Mouse (Mus musculus) neural tube, embryonic 15.5 days (tissue): ENCODE results near the gene Azi2. TPM values are rescaled to one million over a fixed set of nuclear protein-coding genes. Genes with fewer than 3 reads are reported as not detected.
A peak's percentile ranks its signal among the peaks of the same experiment; 100 is the strongest.

Experiments
- ATAC-seq: fragments of 200-750 bp; cut with Nextera tagmentation; 2 replicates; pipeline ENCODE4 v1.8.0; 2017; ENCODE audit warnings: mild to moderate bottlenecking, moderate TSS enrichment, moderate library complexity; ENCODE audit not compliant: low FRiP score
- H3K27ac ChIP-seq: fragments of 300-500 bp; sonication (generic); replicated peaks from 2 replicates; pipeline ENCODE4 v1.5.1; 2015; ENCODE audit warnings: mild to moderate bottlenecking, inconsistent platforms
- H3K27me3 ChIP-seq: fragments of 300-500 bp; sonication (generic); replicated peaks from 2 replicates; pipeline ENCODE4 v1.6.1; 2015; ENCODE audit warnings: inconsistent platforms
- H3K36me3 ChIP-seq: fragments of 300-500 bp; sonication (generic); 2 replicates; pipeline ENCODE4 v1.6.1; 2015; ENCODE audit warnings: inconsistent platforms
- H3K4me1 ChIP-seq: fragments of 300-500 bp; sonication (generic); 2 replicates; pipeline ENCODE4 v1.6.1; 2015; ENCODE audit warnings: inconsistent platforms
- H3K4me2 ChIP-seq: fragments of 300-500 bp; sonication (generic); 2 replicates; pipeline ENCODE4 v1.6.1; 2015; ENCODE audit warnings: inconsistent platforms, mild to moderate bottlenecking, moderate library complexity
- H3K4me3 ChIP-seq: fragments of 300-500 bp; sonication (generic); replicated peaks from 2 replicates; pipeline ENCODE4 v1.5.1; 2015; ENCODE audit warnings: mild to moderate bottlenecking, inconsistent platforms
- H3K9ac ChIP-seq: fragments of 300-500 bp; sonication (generic); replicated peaks from 2 replicates; pipeline ENCODE4 v1.6.1; 2015; ENCODE audit warnings: mild to moderate bottlenecking, inconsistent platforms
- H3K9me3 ChIP-seq: fragments of 300-500 bp; sonication (generic); replicated peaks from 2 replicates; pipeline ENCODE4 v1.6.1; 2016; ENCODE audit warnings: inconsistent platforms
- WGBS: fragments of 180-500 bp; shearing (Covaris S2); methylation state at CpG from one replicate; pipeline ENCODE4 v1.1.7; 2015; ENCODE audit warnings: mixed read lengths; 5-methylcytosine and 5-hydroxymethylcytosine counted together
- polyA plus RNA-seq: library from polyadenylated mRNA; unstranded; fragments of >200 nt; fragmentation: Nextera tagmentation; extraction: Ambion mirVana; gene quantifications from 2 replicates; pipeline ENCODE4 v1.2.1, GENCODE M21; 2015

The Azi2 gene
- 79.7 and 80.8 TPM in 2 replicates for polyA plus RNA-seq

- H3K27me3 ChIP-seq: no peaks in the 10 kb centered on the region
- WGBS: under 1% methylated on average over 80 of the region's 87 CpGs
Measured at GRCm38 (mm10) chr9:118040218-118041021, at the start of gene Azi2. Azi2 (plus strand) TSS chr9:118040499.

GRCm38 (mm10) chr9:117996631-117997030, 43.7 kb upstream of the Azi2 start:
- no peak overlapping the region for H3K9ac ChIP-seq

More at GRCm38 (mm10) chr9:118040218-118041021, at the start of gene Azi2:
- Histone ChIP-seq H3K9ac (peak within 1 kb of the TSS; percentile 86), H3K9me3 (no peaks in the 10 kb centered on the region), H3K4me1 (peaks cover 23% of the 10 kb centered on the region), H3K4me2 (peak within 1 kb of the TSS; percentile 73), H3K36me3 (no peaks in the 10 kb centered on the region), H3K27ac (peak within 1 kb of the TSS; percentile 96), H3K4me3 (peak within 1 kb of the TSS; percentile 86)
- ATAC-seq: peak; percentile 98

GRCm38 (mm10) chr9:118001488-118001887, 38.8 kb upstream of the Azi2 start:
- no peak overlapping the region for H3K9ac ChIP-seq
- H3K4me3 ChIP-seq: no peak overlapping the region
- no peaks in the 10 kb centered on the region for H3K27me3 ChIP-seq
- H3K4me1 ChIP-seq: no peaks in the 10 kb centered on the region; the same call in 1 of the 2 replicates
- no peak overlapping the region for H3K27ac ChIP-seq
- 95% methylated on average over 3 of the region's 3 CpGs for WGBS
- H3K9me3 ChIP-seq: no peaks in the 10 kb centered on the region
- no peak for ATAC-seq
- no peaks in the 10 kb centered on the region for H3K36me3 ChIP-seq
- H3K4me2 ChIP-seq: no peak overlapping the region

More at GRCm38 (mm10) chr9:117996631-117997030, 43.7 kb upstream of the Azi2 start:
- no peaks in the 10 kb centered on the region for H3K36me3 ChIP-seq
- H3K9me3 ChIP-seq: no peaks in the 10 kb centered on the region
- no peak for ATAC-seq
- no peaks in the 10 kb centered on the region for H3K4me1 ChIP-seq
- no peaks in the 10 kb centered on the region for H3K27me3 ChIP-seq
- no peak overlapping the region for H3K4me2 ChIP-seq
- no peak overlapping the region for H3K27ac ChIP-seq
- H3K4me3 ChIP-seq: no peak overlapping the region
- WGBS: 94% methylated on average over 5 of the region's 5 CpGs

GRCm38 (mm10) chr9:118003218-118003886, 36.9 kb upstream of the Azi2 start:
- Histone ChIP-seq H3K27ac (no peak overlapping the region), H3K9ac (no peak overlapping the region), H3K4me2 (no peak overlapping the region), H3K9me3 (no peaks in the 10 kb centered on the region), H3K36me3 (no peaks in the 10 kb centered on the region), H3K4me1 (no peaks in the 10 kb centered on the region; the same call in 1 of the 2 replicates), H3K4me3 (no peak overlapping the region), H3K27me3 (no peaks in the 10 kb centered on the region)
- ATAC-seq: no peak
- 67% methylated on average over 4 of the region's 4 CpGs for WGBS

GRCm38 (mm10) chr9:118003937-118004336, 36.4 kb upstream of the Azi2 start:
- H3K9me3 ChIP-seq: no peaks in the 10 kb centered on the region
- no peak for ATAC-seq

GRCm38 (mm10) chr9:118012928-118013327, 27.4 kb upstream of the Azi2 start:
- no peaks in the 10 kb centered on the region for H3K4me1 ChIP-seq
- no peak overlapping the region for H3K4me2 ChIP-seq
- H3K27me3 ChIP-seq: no peaks in the 10 kb centered on the region
- no peak overlapping the region for H3K27ac ChIP-seq
- H3K9me3 ChIP-seq: no peaks in the 10 kb centered on the region
- H3K9ac ChIP-seq: no peak overlapping the region
- no peaks in the 10 kb centered on the region for H3K36me3 ChIP-seq
- 89% methylated on average over 3 of the region's 3 CpGs for WGBS
- no peak overlapping the region for H3K4me3 ChIP-seq
- no peak for ATAC-seq

More at GRCm38 (mm10) chr9:118003937-118004336, 36.4 kb upstream of the Azi2 start:
- Histone ChIP-seq H3K36me3 (no peaks in the 10 kb centered on the region), H3K9ac (no peak overlapping the region), H3K4me1 (no peaks in the 10 kb centered on the region; the same call in 1 of the 2 replicates), H3K27me3 (no peaks in the 10 kb centered on the region), H3K27ac (no peak overlapping the region), H3K4me2 (no peak overlapping the region), H3K4me3 (no peak overlapping the region)
- 72% methylated on average over 4 of the region's 4 CpGs for WGBS

GRCm38 (mm10) chr9:118024966-118025365, 15.3 kb upstream of the Azi2 start:
- 68% methylated on average over 2 of the region's 2 CpGs for WGBS
- no peak for ATAC-seq

GRCm38 (mm10) chr9:118029490-118029889, 10.8 kb upstream of the Azi2 start:
- 56% methylated on average over 4 of the region's 4 CpGs for WGBS
- H3K9ac ChIP-seq: no peak overlapping the region
- H3K9me3 ChIP-seq: no peaks in the 10 kb centered on the region
- H3K27ac ChIP-seq: no peak overlapping the region
- H3K36me3 ChIP-seq: no peaks in the 10 kb centered on the region
- H3K4me3 ChIP-seq: no peak overlapping the region
- no peak for ATAC-seq
- H3K4me2 ChIP-seq: no peak overlapping the region
- no peaks in the 10 kb centered on the region for H3K4me1 ChIP-seq
- no peaks in the 10 kb centered on the region for H3K27me3 ChIP-seq

More at GRCm38 (mm10) chr9:118024966-118025365, 15.3 kb upstream of the Azi2 start:
- H3K4me3 ChIP-seq: no peak overlapping the region
- H3K4me1 ChIP-seq: no peaks in the 10 kb centered on the region
- no peak overlapping the region for H3K9ac ChIP-seq
- H3K27ac ChIP-seq: no peak overlapping the region
- H3K4me2 ChIP-seq: no peak overlapping the region
- no peaks in the 10 kb centered on the region for H3K9me3 ChIP-seq
- no peaks in the 10 kb centered on the region for H3K36me3 ChIP-seq
- H3K27me3 ChIP-seq: no peaks in the 10 kb centered on the region

- no peak overlapping the region for H3K9ac ChIP-seq
- no peak overlapping the region for H3K4me3 ChIP-seq
- no peaks in the 10 kb centered on the region for H3K36me3 ChIP-seq
- H3K4me2 ChIP-seq: no peak overlapping the region
- 87% methylated on average over 1 of the region's 1 CpGs for WGBS
- ATAC-seq: no peak
- H3K4me1 ChIP-seq: no peaks in the 10 kb centered on the region
- no peaks in the 10 kb centered on the region for H3K27me3 ChIP-seq
- no peak overlapping the region for H3K27ac ChIP-seq
- H3K9me3 ChIP-seq: no peaks in the 10 kb centered on the region
Measured at GRCm38 (mm10) chr9:118030252-118030651, 10.0 kb upstream of the Azi2 start.

- WGBS: 54% methylated on average over 2 of the region's 2 CpGs
- Histone ChIP-seq H3K4me3 (no peak overlapping the region), H3K36me3 (no peaks in the 10 kb centered on the region), H3K4me2 (no peak overlapping the region), H3K4me1 (no peaks in the 10 kb centered on the region), H3K9me3 (no peaks in the 10 kb centered on the region), H3K27ac (no peak overlapping the region), H3K9ac (no peak overlapping the region), H3K27me3 (no peaks in the 10 kb centered on the region)
- ATAC-seq: no peak
Measured at GRCm38 (mm10) chr9:118031694-118032093, 8.6 kb upstream of the Azi2 start.

GRCm38 (mm10) chr9:118034990-118035389, 5.3 kb upstream of the Azi2 start:
- Histone ChIP-seq H3K9ac (no peak overlapping the region), H3K27me3 (no peaks in the 10 kb centered on the region), H3K36me3 (no peaks in the 10 kb centered on the region), H3K9me3 (no peaks in the 10 kb centered on the region), H3K4me3 (no peak overlapping the region), H3K27ac (no peak overlapping the region), H3K4me2 (no peak overlapping the region), H3K4me1 (no peaks in the 10 kb centered on the region)
- ATAC-seq: no peak
- 87% methylated on average over 3 of the region's 3 CpGs for WGBS

- Histone ChIP-seq H3K4me2 (peak overlapping the region; percentile 73), H3K4me3 (peak overlapping the region; percentile 86), H3K36me3 (no peaks in the 10 kb centered on the region), H3K27me3 (no peaks in the 10 kb centered on the region), H3K4me1 (peaks cover 23% of the 10 kb centered on the region), H3K9me3 (no peaks in the 10 kb centered on the region), H3K27ac (peak overlapping the region; percentile 96), H3K9ac (peak overlapping the region; percentile 86)
- WGBS: 2% methylated on average over 21 of the region's 21 CpGs
- no peak for ATAC-seq
Measured at GRCm38 (mm10) chr9:118041022-118041400, 712 bp downstream of the Azi2 start.
